Mouse (Mus musculus) liver, postnatal 0 days (tissue): ENCODE measurements around the gene Duox1.

ENCODE experiments used
- CTCF ChIP-seq: sonication (generic); IDR thresholded peaks from 2 replicates; pipeline ENCODE4 v1.5.1; 2016; ENCODE audit warnings: antibody characterized with exemption, low read depth
- EP300 ChIP-seq: IDR thresholded peaks from 2 replicates; pipeline ENCODE4 v1.6.1; 2016; ENCODE audit warnings: antibody characterized with exemption, low read depth, mild to moderate bottlenecking

GRCm38 (mm10) chr2:122377751-122378246, 62.3 kb downstream of the Duox1 start:
- no peak; the same call in 1 of the 2 replicates for TF ChIP-seq CTCF
- no peak for TF ChIP-seq EP300
